Mouse (Mus musculus) induced T-regulatory cell, adult 2 months (primary cell): ENCODE results near the gene Itga4.

Experiments used
- DNase-seq: peaks from one replicate; pipeline ENCODE4 v3.0.0-alpha.2; 2012; ENCODE audit warnings: low read depth

The Itga4 gene

DNA sequence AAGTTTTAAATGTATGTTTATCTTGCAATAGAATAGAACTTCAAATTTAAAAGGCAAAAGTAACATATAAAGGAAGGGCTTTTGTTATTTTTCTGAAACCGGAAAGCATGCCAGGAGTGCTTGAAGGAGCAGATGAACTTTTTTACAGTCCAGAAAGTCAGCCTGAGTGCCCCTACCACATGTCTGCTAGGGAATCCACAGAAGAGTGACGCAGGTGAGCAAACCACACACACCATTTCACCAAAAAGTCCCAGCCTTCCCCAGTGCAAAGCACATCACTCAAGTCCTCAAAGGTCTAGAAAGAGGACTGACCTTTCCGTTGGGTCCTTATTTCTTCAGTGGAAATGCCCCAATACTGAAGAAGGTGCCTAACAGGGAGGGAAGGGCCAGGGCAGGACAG lies 11.3 kb downstream of the Itga4 start:
- DNase-seq, result peak; percentile 53

DNA sequence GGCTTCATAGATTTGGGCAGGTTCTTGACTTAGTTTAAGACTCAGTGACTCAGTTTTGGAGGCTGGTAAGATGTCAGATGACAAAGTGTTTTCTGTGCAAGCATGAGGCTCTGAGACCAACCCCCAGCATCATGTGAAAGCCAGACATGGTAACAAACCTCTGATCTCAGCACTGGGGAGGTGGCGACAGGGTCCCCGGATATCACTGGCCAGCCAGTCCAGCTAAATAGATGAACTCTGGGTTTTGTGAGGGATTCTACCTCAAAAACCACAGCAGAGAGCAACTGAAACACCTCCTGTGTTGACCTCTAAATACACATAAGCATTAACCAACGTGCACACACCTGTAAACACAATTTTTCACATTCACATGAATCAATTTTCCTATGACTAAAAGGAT lies 12.0 kb downstream of the Itga4 start:
- no peak for DNase-seq

DNA sequence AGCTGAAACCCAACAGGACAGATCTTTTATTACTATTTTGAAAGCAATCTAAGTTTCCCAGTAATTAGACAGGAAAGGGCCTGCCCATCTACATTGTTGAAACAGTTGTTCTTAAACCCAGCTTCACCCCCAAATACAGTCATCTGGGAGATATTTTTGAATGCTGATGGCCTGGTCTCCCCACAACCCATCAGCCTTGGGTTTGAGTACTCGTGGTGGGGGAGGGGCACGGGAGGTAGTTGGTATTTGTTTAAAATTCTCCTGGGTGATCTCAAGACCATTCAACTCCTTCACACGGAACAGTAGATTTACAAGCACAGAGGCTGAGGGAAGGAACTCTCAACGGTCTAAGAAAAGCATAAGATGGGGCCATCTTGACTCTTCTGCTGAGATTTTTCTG lies 13.6 kb downstream of the Itga4 start:
- no peak for DNase-seq

- DNase-seq, result peak; percentile 21
Observed at GRCm38 (mm10) chr2:79270034-79270535, 14.9 kb downstream of the Itga4 start.

DNA sequence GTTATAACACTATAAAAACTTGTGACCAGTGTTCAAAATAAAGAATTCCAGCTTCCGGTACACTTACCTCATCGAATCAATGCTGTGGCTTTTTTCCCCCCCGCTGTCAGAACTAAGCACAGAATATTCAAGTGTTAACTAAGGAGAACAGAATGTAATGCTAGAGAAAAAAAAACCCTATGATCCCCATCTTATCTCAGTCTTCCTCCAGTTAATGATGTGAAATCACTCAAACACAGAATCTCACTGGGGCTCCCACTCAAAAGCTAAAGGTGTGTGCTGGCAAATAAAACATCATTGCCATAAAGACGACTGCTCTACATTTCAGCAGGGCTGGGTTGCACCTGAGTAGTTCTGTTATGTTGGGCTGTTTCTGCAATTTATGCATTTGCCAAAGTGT lies 16.6 kb downstream of the Itga4 start:
- DNase-seq, result no peak

- DNase-seq, result no peak
Observed at GRCm38 (mm10) chr2:79278581-79278980, 23.4 kb downstream of the Itga4 start.

- DNase-seq, result no peak
Observed at GRCm38 (mm10) chr2:79284206-79284605, 29.0 kb downstream of the Itga4 start.

- no peak for DNase-seq
Observed at GRCm38 (mm10) chr2:79290149-79290548, 34.9 kb downstream of the Itga4 start.

DNA sequence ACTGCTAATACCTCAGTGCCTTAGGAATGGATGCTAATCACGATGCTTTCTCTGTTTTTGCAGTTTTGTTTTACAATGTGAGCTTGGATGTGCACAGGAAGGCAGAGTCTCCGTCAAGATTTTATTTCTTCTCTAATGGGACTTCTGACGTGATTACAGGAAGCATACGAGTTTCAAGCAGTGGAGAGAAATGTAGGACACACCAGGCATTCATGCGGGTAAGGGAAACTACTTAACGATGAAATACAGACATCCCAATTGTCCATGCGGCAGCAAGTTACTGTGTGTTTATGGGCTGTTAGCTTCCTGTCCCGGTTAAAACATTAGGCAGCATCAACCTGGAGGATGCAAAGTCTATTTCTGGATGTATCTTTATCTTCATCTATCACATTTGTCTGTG lies 36.7 kb downstream of the Itga4 start:
- DNase-seq, result no peak

DNA sequence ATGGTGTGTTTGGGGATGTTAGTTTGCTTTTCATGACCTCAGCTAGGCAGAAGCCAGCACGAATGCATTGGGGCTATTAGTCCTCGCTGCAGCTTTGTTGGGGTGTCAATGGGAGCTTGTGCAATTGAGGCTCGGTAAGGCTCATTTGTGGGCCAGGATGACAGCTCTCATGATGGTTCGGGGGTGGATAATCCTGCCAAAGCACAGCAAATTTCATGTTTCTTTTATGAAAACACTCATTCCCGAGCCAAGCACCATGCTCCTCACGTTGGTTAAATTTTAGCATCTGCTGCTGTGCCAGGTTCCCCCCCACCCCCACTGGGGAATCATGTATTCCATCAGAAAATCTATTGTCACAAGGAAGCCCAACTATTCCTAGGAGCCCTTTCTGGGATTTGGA lies 37.2 kb downstream of the Itga4 start:
- no peak for DNase-seq

DNA sequence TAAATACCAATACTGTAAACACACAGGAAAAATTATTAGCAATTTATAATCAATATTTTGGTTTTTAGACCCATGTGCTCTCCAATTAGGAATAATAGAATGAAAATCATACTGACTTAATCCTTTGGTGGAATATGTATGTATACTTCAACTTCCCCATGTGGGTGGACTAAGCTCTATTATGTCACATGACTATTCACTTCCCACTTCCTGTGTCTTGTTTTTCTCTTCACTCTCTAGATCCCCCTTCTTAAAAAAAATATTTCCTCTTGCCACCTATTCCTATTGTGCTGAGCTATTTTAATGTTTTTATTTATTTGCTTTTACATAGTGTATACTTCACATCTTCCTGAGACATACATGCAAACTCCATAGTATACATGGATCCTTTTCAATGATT lies 47.2 kb downstream of the Itga4 start:
- no peak for DNase-seq

GRCm38 (mm10) chr2:79307549-79307948 lies 52.3 kb downstream of the Itga4 start:
- DNase-seq, result no peak

DNA sequence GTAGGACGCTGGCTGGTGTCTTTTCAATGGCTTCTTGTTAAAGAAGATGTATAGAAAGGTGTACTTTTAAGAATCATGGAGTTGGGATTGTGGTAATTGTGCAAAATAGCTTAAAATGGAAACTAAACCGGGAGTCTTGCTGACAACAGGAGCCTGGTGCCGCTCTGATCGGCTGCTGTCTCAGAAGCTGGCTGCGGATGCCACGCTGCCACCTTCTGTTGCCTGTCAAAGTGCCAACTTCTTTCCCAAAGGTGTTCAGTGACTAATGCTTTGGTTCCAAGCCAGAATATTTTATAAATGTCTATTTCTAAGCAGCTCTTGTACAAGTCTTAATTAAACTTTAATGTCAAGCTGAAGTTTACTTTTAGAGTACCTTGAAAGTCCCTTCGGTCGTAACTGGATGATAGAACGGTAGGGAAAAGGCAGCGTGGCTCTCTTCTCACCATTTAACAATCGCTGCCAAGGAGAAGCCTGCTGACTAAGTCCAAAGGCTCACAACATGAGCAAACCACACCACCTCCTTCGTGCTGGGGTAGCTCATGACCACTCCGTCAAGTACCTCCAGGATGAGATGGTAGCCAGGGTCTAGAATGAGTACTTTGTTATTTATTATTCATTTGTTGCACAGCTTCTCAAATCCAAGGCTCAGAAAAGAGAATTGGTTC lies 54.4 kb downstream of the Itga4 start:
- no peak for DNase-seq

- no peak for DNase-seq
Observed at GRCm38 (mm10) chr2:79312499-79312898, 57.3 kb downstream of the Itga4 start.

DNA sequence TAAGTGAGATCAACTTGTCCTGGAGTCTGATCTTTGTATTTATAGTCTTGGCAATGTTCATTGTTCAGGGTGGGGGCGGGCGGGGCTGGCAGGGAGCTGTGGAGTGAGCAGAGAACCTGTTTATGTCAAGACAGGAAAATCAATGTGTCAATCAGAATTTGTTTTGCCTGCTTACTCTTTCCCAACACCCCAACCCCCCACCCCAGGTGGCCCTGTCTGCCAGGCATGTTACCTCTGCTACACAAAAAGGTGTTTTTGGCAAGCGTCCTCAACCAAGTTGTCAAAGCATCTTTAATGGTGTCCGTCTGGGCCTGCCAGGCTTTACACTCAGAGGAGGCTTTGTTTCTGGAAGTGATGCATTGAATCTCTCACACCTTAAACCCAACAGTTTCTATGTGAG lies 59.9 kb downstream of the Itga4 start:
- DNase-seq, result no peak

DNA sequence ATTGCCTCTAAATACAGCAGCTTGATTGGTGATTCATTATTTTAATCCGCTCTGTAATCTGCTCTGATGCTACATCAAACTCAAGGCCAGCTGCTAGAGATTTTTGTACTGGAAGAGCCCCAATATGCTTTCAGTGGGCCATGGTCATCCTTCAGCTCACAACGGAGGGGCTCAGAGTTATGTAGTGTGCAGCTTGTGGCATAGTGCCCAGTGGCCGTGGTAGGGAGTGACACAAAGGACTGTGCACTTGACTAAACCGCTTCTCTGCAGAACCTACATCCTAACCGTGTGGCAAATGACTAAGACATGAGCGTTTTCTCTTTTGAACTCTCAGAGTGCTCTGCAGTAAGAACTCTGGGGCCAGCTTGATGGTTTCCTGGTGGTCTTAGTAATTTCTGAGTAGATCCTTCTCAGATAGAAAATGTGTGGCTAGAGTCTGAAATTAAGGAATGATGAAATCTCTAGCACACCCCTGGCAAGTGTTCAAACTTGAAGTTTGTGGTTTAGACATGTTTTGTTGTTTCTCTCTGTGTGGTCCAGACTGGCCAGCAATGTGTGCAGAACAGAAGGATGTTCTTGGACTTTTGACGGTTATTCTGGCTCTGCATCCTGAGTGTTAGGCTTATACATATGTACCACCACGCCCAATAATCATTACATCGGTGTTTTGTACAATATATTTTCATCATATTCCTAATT lies 61.1 kb downstream of the Itga4 start:
- DNase-seq, result no peak

- DNase-seq, result no peak
Observed at GRCm38 (mm10) chr2:79328079-79328478, 72.9 kb downstream of the Itga4 start.

- no peak for DNase-seq
Observed at GRCm38 (mm10) chr2:79334661-79335060, 79.4 kb downstream of the Itga4 start.

- no peak for DNase-seq
Observed at GRCm38 (mm10) chr2:79336141-79336540, 80.9 kb downstream of the Itga4 start.

- no peak for DNase-seq
Observed at GRCm38 (mm10) chr2:79339003-79339402, 83.8 kb downstream of the Itga4 start.

DNA sequence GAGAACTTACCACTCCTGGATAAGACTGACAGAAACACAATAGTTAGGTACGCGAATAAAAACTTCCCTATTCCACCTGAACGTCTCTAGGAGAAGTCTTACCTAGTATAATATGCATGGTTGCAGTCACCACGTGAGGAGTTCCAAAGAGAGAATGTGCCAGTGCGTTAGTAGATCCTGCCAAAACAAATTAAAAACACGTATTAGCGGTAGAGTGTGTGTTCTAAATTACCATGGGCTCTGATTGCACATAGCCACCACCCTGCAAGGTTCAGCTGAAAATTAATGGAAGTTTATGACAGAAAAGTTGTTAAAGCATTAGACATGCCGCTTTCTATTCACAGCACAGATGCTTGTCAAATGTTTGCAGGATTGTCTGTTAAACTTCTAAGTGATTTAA lies 87.9 kb downstream of the Itga4 start:
- no peak for DNase-seq

DNA sequence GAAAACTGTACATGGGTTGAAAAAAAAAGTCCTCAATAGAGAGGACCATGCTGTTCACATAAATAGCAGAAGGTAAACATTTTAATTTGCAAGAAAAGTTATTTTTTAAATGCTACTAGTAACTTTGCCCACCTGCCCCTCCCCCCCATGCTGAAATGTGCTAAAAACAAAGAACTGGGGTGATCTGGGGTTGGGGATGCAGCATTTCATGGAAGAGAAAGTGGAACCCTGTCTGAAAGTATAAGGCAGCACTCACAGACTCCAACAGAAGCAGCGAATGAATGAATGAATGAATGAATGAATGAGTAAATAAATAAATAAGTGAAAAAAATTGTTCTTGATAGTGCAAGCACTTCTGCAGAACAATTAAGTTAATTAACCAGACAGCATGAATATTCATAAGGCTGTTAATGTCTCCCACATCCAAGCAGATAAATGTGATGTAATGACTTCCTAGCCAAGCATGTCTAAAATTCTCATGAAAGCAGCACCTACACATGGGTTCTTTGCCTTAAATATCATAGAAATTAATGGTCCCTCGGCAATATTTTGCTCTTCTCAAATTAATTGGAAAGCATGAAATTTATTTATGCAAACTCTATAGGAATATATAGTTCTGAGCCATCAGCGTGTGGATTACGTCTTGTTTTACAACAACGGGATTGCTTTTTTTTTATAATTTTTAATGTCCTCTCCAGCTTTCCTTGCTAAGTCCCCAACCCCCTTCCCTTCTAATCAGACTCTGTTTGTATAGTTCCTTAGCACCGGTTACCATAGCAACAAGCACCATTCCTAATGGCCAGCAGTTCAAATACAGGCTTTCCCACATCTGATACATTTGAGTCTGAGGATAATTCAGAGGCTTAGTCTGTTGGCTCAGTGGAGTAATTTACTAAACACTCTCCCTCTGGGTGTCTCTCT lies 96.2 kb downstream of the Itga4 start:
- DNase-seq, result no peak
